Mouse (Mus musculus): ENCODE data around the gene Morc1. TPM values are rescaled to one million over a fixed set of nuclear protein-coding genes. Genes with fewer than 3 reads are reported as not detected.

Morc1 gene
- polyA plus RNA-seq, 1 experiment from 2014 or later = 0.33 TPM

DNA sequence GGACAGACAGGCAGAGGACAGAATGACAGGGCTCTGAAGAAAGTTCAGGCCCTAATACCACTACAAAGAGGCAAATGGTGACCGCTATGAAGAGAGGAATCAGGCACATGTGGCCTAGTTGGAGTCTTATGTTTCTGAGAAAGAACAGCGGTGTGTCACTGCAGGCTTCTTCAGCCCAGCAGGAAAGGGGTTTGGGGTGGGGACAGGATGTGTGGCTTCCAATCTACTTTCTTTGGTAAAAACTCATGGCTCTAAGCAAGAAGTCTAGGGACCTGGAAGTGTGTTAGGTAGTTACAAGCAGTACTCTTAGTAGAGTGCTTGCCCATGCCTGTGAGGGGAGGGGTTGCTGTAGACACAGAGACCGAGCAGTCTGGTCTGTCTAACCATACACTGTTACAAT is 196.3 kb downstream of the Morc1 start:
- no peak overlapping the region for H3K9ac ChIP-seq (ENCODE audit: low read depth, low read length)
- 93% methylated on average over 3 of the region's 3 CpGs for WGBS
- no peak overlapping the region for H3K4me2 ChIP-seq (ENCODE audit: low read depth, low read length)
- ATAC-seq (ENCODE audit: low read depth) (no peak), DNase-seq (ENCODE audit: low spot score) (no peak)
- no peaks in the 10 kb centered on the region for H3K4me1 ChIP-seq (ENCODE audit: control insufficient read depth, insufficient read depth, low read length)
- no peak overlapping the region for H3K27ac ChIP-seq (replicated peaks; ENCODE audit: low read depth, low read length)
- no peaks in the 10 kb centered on the region for H3K36me3 ChIP-seq (ENCODE audit: control insufficient read depth, insufficient read depth, low read length)
- H3K9me3 ChIP-seq (ENCODE audit: control insufficient read depth, low read length) = no peaks in the 10 kb centered on the region
- H3K4me3 ChIP-seq (ENCODE audit: low read depth, low read length) = no peak overlapping the region
- H3K27me3 ChIP-seq (replicated peaks; ENCODE audit: control insufficient read depth, insufficient read depth, low read length) = no peaks in the 10 kb centered on the region

DNA sequence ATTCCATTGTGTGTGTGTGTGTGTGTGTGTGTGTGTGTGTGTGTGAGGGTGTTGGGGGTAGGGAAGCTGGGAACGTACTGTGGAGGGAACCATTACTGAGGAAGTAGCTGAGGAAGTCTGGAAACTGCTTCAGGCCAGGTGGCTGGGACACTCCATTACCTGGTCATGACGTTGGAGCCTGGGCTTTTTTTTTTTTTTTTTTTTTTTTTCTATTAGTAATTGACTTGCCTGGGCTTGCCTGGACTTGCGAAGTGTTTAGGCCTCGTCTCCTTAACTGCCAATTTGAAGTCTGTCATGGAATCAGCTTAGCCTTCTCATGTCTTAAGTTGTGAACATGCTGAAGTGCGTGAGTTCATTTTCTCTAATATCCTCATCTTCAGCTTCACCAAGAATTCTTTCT is 198.7 kb downstream of the Morc1 start:
- Histone ChIP-seq H3K4me3 (ENCODE audit: low read depth, low read length) (no peak overlapping the region), H3K36me3 (ENCODE audit: control insufficient read depth, insufficient read depth, low read length) (no peaks in the 10 kb centered on the region), H3K27me3 (replicated peaks; ENCODE audit: control insufficient read depth, insufficient read depth, low read length) (no peaks in the 10 kb centered on the region), H3K9ac (ENCODE audit: low read depth, low read length) (no peak overlapping the region), H3K4me2 (ENCODE audit: low read depth, low read length) (no peak overlapping the region), H3K4me1 (ENCODE audit: control insufficient read depth, insufficient read depth, low read length) (no peaks in the 10 kb centered on the region), H3K27ac (replicated peaks; ENCODE audit: low read depth, low read length) (no peak overlapping the region), H3K9me3 (ENCODE audit: control insufficient read depth, low read length) (no peaks in the 10 kb centered on the region)
- DNase-seq (ENCODE audit: low spot score) (no peak), ATAC-seq (ENCODE audit: low read depth) (no peak)
- 67% methylated on average over 5 of the region's 5 CpGs for WGBS

GRCm38 (mm10) chr16:48630466-48630865 is 199.4 kb downstream of the Morc1 start:
- Histone ChIP-seq H3K4me3 (ENCODE audit: low read depth, low read length) (no peak overlapping the region), H3K27ac (replicated peaks; ENCODE audit: low read depth, low read length) (no peak overlapping the region), H3K4me2 (ENCODE audit: low read depth, low read length) (no peak overlapping the region), H3K9me3 (ENCODE audit: control insufficient read depth, low read length) (no peaks in the 10 kb centered on the region), H3K9ac (ENCODE audit: low read depth, low read length) (no peak overlapping the region), H3K4me1 (ENCODE audit: control insufficient read depth, insufficient read depth, low read length) (no peaks in the 10 kb centered on the region), H3K36me3 (ENCODE audit: control insufficient read depth, insufficient read depth, low read length) (no peaks in the 10 kb centered on the region), H3K27me3 (replicated peaks; ENCODE audit: control insufficient read depth, insufficient read depth, low read length) (no peaks in the 10 kb centered on the region)
- WGBS = 28% methylated on average over 8 of the region's 8 CpGs
- DNase-seq (ENCODE audit: low spot score) = no peak
- ATAC-seq (ENCODE audit: low read depth) = no peak

GRCm38 (mm10) chr16:48632351-48632750 is 201.3 kb downstream of the Morc1 start:
- ATAC-seq (ENCODE audit: low read depth) = no peak
- Histone ChIP-seq H3K9me3 (ENCODE audit: control insufficient read depth, low read length) (no peaks in the 10 kb centered on the region), H3K4me1 (ENCODE audit: control insufficient read depth, insufficient read depth, low read length) (no peaks in the 10 kb centered on the region), H3K9ac (ENCODE audit: low read depth, low read length) (no peak overlapping the region), H3K27ac (replicated peaks; ENCODE audit: low read depth, low read length) (no peak overlapping the region), H3K4me3 (ENCODE audit: low read depth, low read length) (no peak overlapping the region), H3K36me3 (ENCODE audit: control insufficient read depth, insufficient read depth, low read length) (no peaks in the 10 kb centered on the region), H3K27me3 (replicated peaks; ENCODE audit: control insufficient read depth, insufficient read depth, low read length) (no peaks in the 10 kb centered on the region), H3K4me2 (ENCODE audit: low read depth, low read length) (no peak overlapping the region)
- 87% methylated on average over 6 of the region's 6 CpGs for WGBS
- DNase-seq (ENCODE audit: low spot score) = no peak

DNA sequence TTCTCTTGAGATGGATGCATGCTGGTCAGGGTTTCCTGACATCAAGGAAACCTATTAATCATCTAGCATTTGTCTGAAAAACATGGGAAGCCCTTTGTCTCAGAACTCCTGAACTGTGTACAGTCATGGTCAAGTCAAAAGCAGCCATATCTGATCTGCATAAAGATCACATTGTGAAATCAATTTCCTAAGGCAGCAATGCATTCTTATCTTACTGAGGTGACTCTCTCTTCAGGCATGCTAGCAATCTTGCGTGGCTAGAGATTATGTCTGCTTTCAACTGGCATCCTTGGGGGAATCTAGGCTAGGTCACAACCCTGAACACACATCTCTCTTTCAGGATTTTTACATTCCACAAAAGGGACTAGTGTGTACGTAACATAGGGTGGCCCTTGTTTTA is 215.2 kb downstream of the Morc1 start:
- Histone ChIP-seq H3K4me2 (ENCODE audit: low read depth, low read length) (no peak overlapping the region), H3K9ac (ENCODE audit: low read depth, low read length) (no peak overlapping the region), H3K27me3 (replicated peaks; ENCODE audit: control insufficient read depth, insufficient read depth, low read length) (no peaks in the 10 kb centered on the region), H3K9me3 (ENCODE audit: control insufficient read depth, low read length) (no peaks in the 10 kb centered on the region), H3K4me1 (ENCODE audit: control insufficient read depth, insufficient read depth, low read length) (no peaks in the 10 kb centered on the region), H3K27ac (replicated peaks; ENCODE audit: low read depth, low read length) (no peak overlapping the region), H3K4me3 (ENCODE audit: low read depth, low read length) (no peak overlapping the region), H3K36me3 (ENCODE audit: control insufficient read depth, insufficient read depth, low read length) (no peaks in the 10 kb centered on the region)
- ATAC-seq (ENCODE audit: low read depth) (no peak), DNase-seq (ENCODE audit: low spot score) (no peak)
- 63% methylated on average over 2 of the region's 2 CpGs for WGBS

DNA sequence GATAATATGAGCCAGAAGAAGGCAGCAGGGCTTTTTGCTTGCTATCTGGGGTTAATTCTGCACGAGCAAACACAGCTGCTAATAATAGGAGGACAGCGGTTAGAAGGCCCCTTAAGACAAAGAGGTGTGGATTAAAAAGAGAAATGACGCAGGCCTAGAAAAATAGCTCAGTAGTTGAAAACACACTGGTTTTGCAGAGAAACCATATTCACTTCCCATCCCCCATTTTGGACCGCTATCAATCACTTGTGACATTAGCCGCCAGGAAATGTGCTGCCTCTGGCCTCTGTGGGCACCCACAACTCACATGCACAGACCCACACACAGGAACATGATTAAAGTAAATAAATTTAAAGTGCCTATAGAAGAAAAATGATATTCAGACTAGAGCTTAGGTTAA is 240.7 kb downstream of the Morc1 start:
- H3K27me3 ChIP-seq (replicated peaks; ENCODE audit: control insufficient read depth, insufficient read depth, low read length) = no peaks in the 10 kb centered on the region
- no peak overlapping the region for H3K4me2 ChIP-seq (ENCODE audit: low read depth, low read length)
- ATAC-seq (ENCODE audit: low read depth) (no peak), DNase-seq (ENCODE audit: low spot score) (peak; percentile 8)
- no peaks in the 10 kb centered on the region; the same call in 1 of the 2 replicates for H3K4me1 ChIP-seq (ENCODE audit: control insufficient read depth, insufficient read depth, low read length)
- no peak overlapping the region for H3K27ac ChIP-seq (replicated peaks; ENCODE audit: low read depth, low read length)
- H3K9me3 ChIP-seq (ENCODE audit: control insufficient read depth, low read length) = no peaks in the 10 kb centered on the region
- WGBS = 47% methylated on average over 5 of the region's 5 CpGs
- H3K36me3 ChIP-seq (ENCODE audit: control insufficient read depth, insufficient read depth, low read length) = no peaks in the 10 kb centered on the region
- H3K4me3 ChIP-seq (ENCODE audit: low read depth, low read length) = no peak overlapping the region
- no peak overlapping the region for H3K9ac ChIP-seq (ENCODE audit: low read depth, low read length)

DNA sequence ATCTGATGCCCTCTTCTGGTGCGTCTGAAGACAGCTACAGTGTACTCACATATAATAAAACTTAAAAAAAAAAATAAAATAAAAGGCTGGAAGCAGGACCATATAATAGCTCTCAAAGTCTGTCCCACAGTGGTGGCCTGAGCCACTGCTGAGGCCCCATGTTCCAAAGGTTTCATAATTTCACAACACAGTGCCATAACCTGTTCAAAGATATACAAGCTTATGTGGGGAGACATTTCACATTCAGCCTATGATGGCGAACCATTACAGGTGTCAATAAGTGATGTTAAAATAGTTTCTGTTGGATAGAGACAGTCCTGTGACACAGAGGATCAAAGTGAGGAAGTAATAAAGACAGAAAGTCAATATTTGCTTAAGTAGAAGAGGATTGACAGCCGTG is 241.6 kb downstream of the Morc1 start:
- H3K9ac ChIP-seq (ENCODE audit: low read depth, low read length) = no peak overlapping the region
- no peaks in the 10 kb centered on the region for H3K27me3 ChIP-seq (replicated peaks; ENCODE audit: control insufficient read depth, insufficient read depth, low read length)
- no peak overlapping the region for H3K4me3 ChIP-seq (ENCODE audit: low read depth, low read length)
- no peak overlapping the region for H3K4me2 ChIP-seq (ENCODE audit: low read depth, low read length)
- H3K4me1 ChIP-seq (ENCODE audit: control insufficient read depth, insufficient read depth, low read length) = no peaks in the 10 kb centered on the region; the same call in 1 of the 2 replicates
- DNase-seq (ENCODE audit: low spot score) = no peak
- no peaks in the 10 kb centered on the region for H3K36me3 ChIP-seq (ENCODE audit: control insufficient read depth, insufficient read depth, low read length)
- no peaks in the 10 kb centered on the region for H3K9me3 ChIP-seq (ENCODE audit: control insufficient read depth, low read length)
- ATAC-seq (ENCODE audit: low read depth) = no peak
- WGBS = 72% methylated on average over 3 of the region's 3 CpGs
- no peak overlapping the region for H3K27ac ChIP-seq (replicated peaks; ENCODE audit: low read depth, low read length)

GRCm38 (mm10) chr16:48675607-48676006 is 244.6 kb downstream of the Morc1 start:
- H3K9ac ChIP-seq (ENCODE audit: low read depth, low read length) = no peak overlapping the region
- H3K4me2 ChIP-seq (ENCODE audit: low read depth, low read length) = peak overlapping the region; percentile 30
- H3K4me1 ChIP-seq (ENCODE audit: control insufficient read depth, insufficient read depth, low read length) = no peaks in the 10 kb centered on the region; the same call in 1 of the 2 replicates
- H3K27me3 ChIP-seq (replicated peaks; ENCODE audit: control insufficient read depth, insufficient read depth, low read length) = no peaks in the 10 kb centered on the region
- H3K36me3 ChIP-seq (ENCODE audit: control insufficient read depth, insufficient read depth, low read length) = no peaks in the 10 kb centered on the region
- H3K9me3 ChIP-seq (ENCODE audit: control insufficient read depth, low read length) = no peaks in the 10 kb centered on the region
- 12% methylated on average over 10 of the region's 10 CpGs for WGBS
- no peak overlapping the region for H3K27ac ChIP-seq (replicated peaks; ENCODE audit: low read depth, low read length)
- peak; percentile 95 for DNase-seq (ENCODE audit: low spot score)
- peak; percentile 92 for ATAC-seq (ENCODE audit: low read depth)
- no peak overlapping the region for H3K4me3 ChIP-seq (ENCODE audit: low read depth, low read length)

DNA sequence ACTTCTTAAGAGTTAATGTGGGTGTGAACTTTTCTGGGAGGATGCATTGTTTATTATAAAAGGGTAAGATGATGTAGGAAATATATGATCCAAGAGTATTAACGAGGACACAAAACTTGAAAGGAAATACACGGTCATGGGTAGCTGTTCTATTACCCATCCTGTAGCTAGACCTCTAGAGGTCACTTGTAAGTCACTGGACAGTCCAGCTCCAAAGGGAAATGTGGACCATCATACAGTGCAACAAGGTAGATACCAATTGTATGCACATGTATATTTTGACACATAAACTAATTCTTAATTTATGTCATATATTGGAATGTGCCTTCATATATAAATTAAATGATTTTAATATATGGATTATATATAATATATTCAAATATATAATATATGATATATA is 245.2 kb downstream of the Morc1 start:
- Histone ChIP-seq H3K36me3 (ENCODE audit: control insufficient read depth, insufficient read depth, low read length) (no peaks in the 10 kb centered on the region), H3K4me1 (ENCODE audit: control insufficient read depth, insufficient read depth, low read length) (no peaks in the 10 kb centered on the region; the same call in 1 of the 2 replicates), H3K27me3 (replicated peaks; ENCODE audit: control insufficient read depth, insufficient read depth, low read length) (no peaks in the 10 kb centered on the region), H3K9me3 (ENCODE audit: control insufficient read depth, low read length) (no peaks in the 10 kb centered on the region), H3K4me2 (ENCODE audit: low read depth, low read length) (no peak overlapping the region), H3K27ac (replicated peaks; ENCODE audit: low read depth, low read length) (no peak overlapping the region), H3K9ac (ENCODE audit: low read depth, low read length) (no peak overlapping the region), H3K4me3 (ENCODE audit: low read depth, low read length) (no peak overlapping the region)
- no peak for DNase-seq (ENCODE audit: low spot score)
- ATAC-seq (ENCODE audit: low read depth) = no peak
- WGBS = 76% methylated on average over 2 of the region's 2 CpGs
